Mouse (Mus musculus) midbrain, embryonic 16.5 days (tissue): ENCODE measurements around the gene Xndc1. TPM values are rescaled to one million over a fixed set of nuclear protein-coding genes. Genes with fewer than 3 reads are reported as not detected.
"Not testable (repeated sequence)": the region's sequence is repeated elsewhere in the genome, so short reads cannot be mapped to it uniquely, and the experiment has no call there.

Source experiments
- ATAC-seq: fragments of 200-750 bp; cut with Nextera tagmentation; 2 replicates; pipeline ENCODE4 v1.8.0; 2017; ENCODE audit warnings: moderate TSS enrichment
- H3K27ac ChIP-seq: fragments of 300-500 bp; sonication (generic); 2 replicates; pipeline ENCODE4 v1.5.1; 2014; ENCODE audit warnings: mild to moderate bottlenecking, low read length, mixed read lengths
- H3K27me3 ChIP-seq: fragments of 300-500 bp; sonication (generic); 2 replicates; pipeline ENCODE4 v1.6.1; 2014; ENCODE audit warnings: low read depth, low read length, mixed read lengths; ENCODE audit not compliant: control insufficient read depth, insufficient read depth
- H3K36me3 ChIP-seq: fragments of 300-500 bp; sonication (generic); 2 replicates; pipeline ENCODE4 v1.6.1; 2014; ENCODE audit warnings: mild to moderate bottlenecking, low read length, moderate library complexity, mixed read lengths; ENCODE audit not compliant: control insufficient read depth, insufficient read depth
- H3K4me1 ChIP-seq: fragments of 300-500 bp; sonication (generic); 2 replicates; pipeline ENCODE4 v1.6.1; 2014; ENCODE audit warnings: mild to moderate bottlenecking, low read length, mixed read lengths; ENCODE audit not compliant: control insufficient read depth, insufficient read depth
- H3K4me2 ChIP-seq: fragments of 300-500 bp; sonication (generic); 2 replicates; pipeline ENCODE4 v1.6.1; 2014; ENCODE audit warnings: mild to moderate bottlenecking, low read length, mixed read lengths
- H3K4me3 ChIP-seq: fragments of 300-500 bp; sonication (generic); 2 replicates; pipeline ENCODE4 v1.5.1; 2014; ENCODE audit warnings: low read depth, mild to moderate bottlenecking, low read length, moderate library complexity, mixed read lengths
- H3K9ac ChIP-seq: fragments of 300-500 bp; sonication (generic); 2 replicates; pipeline ENCODE4 v1.6.1; 2014; ENCODE audit warnings: low read depth, low read length, mixed read lengths
- H3K9me3 ChIP-seq: fragments of 300-500 bp; sonication (generic); replicated peaks from 2 replicates; pipeline ENCODE4 v1.6.1; 2014; ENCODE audit warnings: mild to moderate bottlenecking, low read length, mixed read lengths; ENCODE audit not compliant: control insufficient read depth, poor library complexity, severe bottlenecking
- WGBS: fragments of 180-500 bp; shearing (Covaris S2); extraction: QIAGEN DNeasy Blood & Tissue Kit; methylation state at CpG from one replicate; pipeline ENCODE4 v1.1.7; 2014; 5-methylcytosine and 5-hydroxymethylcytosine counted together
- polyA plus RNA-seq: library from polyadenylated mRNA; unstranded; fragments of >200 nt; fragmentation: Nextera tagmentation; extraction: Ambion mirVana; gene quantifications from 2 replicates; pipeline ENCODE4 v1.2.1, GENCODE M21; 2015

Xndc1 gene
- polyA plus RNA-seq, result 28.7 and 31.5 TPM in 2 replicates

DNA sequence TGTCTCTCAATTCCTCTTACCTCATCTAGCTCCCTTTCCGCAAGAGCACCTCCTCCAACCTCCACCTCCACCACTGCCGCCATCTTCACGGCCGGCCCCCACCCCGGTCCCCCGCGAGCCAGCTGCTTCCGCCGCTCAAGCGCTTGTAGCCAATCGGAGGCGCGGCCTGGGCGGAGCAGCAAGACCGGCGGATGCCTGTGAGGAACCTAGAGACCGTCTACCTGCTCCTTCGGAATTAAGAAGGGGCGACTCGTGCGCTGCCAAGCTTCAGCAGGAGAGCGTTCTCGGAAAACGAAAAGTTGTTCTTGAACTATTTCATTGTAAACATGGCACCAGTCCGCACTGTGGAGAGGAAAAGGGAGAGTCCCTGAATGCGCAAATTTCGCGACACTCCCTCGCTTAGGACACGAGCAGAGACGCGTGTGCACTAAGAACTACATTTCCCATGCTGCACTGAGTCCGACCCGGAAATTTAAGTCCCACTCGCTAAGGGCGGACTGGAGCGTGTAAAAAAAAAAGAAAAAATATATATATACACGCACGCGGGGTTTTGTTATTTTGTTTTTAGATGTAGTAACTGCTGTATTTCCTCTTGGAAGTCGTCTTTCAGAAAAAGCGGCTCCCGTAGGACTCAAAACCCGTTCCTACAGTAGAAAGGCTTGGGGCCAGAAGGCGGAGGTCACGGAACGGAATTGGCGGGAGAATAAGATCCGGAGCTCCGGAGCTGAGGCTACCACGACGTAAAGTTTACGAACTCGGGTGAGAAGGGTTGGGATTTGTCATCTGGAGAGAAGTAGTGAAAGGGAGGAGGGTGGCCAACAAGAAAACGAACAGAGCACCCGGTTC lies at the start of gene Xndc1, which contains the start of the genes Rnf121 and Xntrpc:
Xndc1 (plus strand) TSS at position 466 of the 846 bp plus-strand sequence.
Rnf121 (minus strand) TSS at position 424 of the 846 bp plus-strand sequence.
Xntrpc (plus strand) TSS at position 668 of the 846 bp plus-strand sequence.
- peak; percentile 100 for ATAC-seq
- peak within 1 kb of the TSS; percentile 87 for H3K4me3 ChIP-seq
- no peaks in the 10 kb centered on the region for H3K9me3 ChIP-seq
- peaks cover 31% of the 10 kb centered on the region for H3K4me1 ChIP-seq
- peak within 1 kb of the TSS; percentile 87 for H3K4me2 ChIP-seq
- H3K9ac ChIP-seq, result peak within 1 kb of the TSS; percentile 81
- no peaks in the 10 kb centered on the region for H3K36me3 ChIP-seq
- peak within 1 kb of the TSS; percentile 86 for H3K27ac ChIP-seq
- under 1% methylated on average over 56 of the region's 56 CpGs for WGBS
- no peaks in the 10 kb centered on the region for H3K27me3 ChIP-seq

GRCm38 (mm10) chr7:102016936-102017335 lies 48.4 kb upstream of the Xndc1 start:
- WGBS, result 90% methylated on average over 4 of the region's 4 CpGs
- Histone ChIP-seq H3K9me3 (no peaks in the 10 kb centered on the region), H3K9ac (no peak overlapping the region), H3K36me3 (peaks cover 55% of the 10 kb centered on the region), H3K4me2 (no peak overlapping the region), H3K4me3 (no peak overlapping the region), H3K27ac (no peak overlapping the region), H3K27me3 (no peaks in the 10 kb centered on the region), H3K4me1 (no peaks in the 10 kb centered on the region)
- no peak for ATAC-seq

DNA sequence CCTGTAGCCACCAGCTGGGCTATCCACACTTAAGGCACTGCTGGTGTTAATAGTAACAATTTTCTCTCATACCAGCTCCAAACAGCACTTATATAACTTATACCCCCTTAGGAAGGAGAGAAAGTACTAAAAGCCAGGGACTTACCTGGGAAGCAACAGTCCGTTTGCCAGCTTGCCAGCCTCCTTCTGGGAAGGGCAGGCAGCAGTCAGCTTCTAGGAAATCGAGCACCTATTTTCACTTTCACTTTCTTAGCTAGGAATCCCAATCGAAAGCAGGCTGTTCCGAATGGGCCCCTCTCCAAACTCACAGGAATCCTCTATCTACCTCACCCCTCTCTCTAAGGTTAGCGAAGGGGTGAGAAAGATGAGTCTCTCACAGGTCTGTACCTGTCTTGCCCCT lies 47.9 kb upstream of the Xndc1 start:
- H3K9ac ChIP-seq, result no peak overlapping the region
- no peaks in the 10 kb centered on the region for H3K4me1 ChIP-seq
- no peaks in the 10 kb centered on the region for H3K27me3 ChIP-seq
- H3K36me3 ChIP-seq, result peaks cover 55% of the 10 kb centered on the region
- no peak overlapping the region for H3K27ac ChIP-seq
- WGBS, result 92% methylated on average over 5 of the region's 5 CpGs
- H3K4me2 ChIP-seq, result no peak overlapping the region
- H3K4me3 ChIP-seq, result no peak overlapping the region
- H3K9me3 ChIP-seq, result no peaks in the 10 kb centered on the region
- ATAC-seq, result no peak

- no peak for ATAC-seq
- Histone ChIP-seq H3K36me3 (peaks cover 56% of the 10 kb centered on the region), H3K27me3 (no peaks in the 10 kb centered on the region), H3K4me2 (no peak overlapping the region), H3K9me3 (no peaks in the 10 kb centered on the region), H3K27ac (no peak overlapping the region), H3K4me3 (no peak overlapping the region), H3K9ac (no peak overlapping the region), H3K4me1 (no peaks in the 10 kb centered on the region)
- 88% methylated on average over 7 of the region's 7 CpGs for WGBS
Observed at GRCm38 (mm10) chr7:102018034-102018433, 47.3 kb upstream of the Xndc1 start.

GRCm38 (mm10) chr7:102018590-102018989 lies 46.7 kb upstream of the Xndc1 start, which contains the start of gene Il18bp:
TSS of gene Il18bp (minus strand) at chr7:102018690.
- WGBS, result 96% methylated on average over 3 of the region's 3 CpGs
- H3K4me3 ChIP-seq, result no peak within 1 kb of the TSS
- no peaks in the 10 kb centered on the region for H3K4me1 ChIP-seq
- no peak for ATAC-seq
- H3K9ac ChIP-seq, result no peak within 1 kb of the TSS
- H3K27me3 ChIP-seq, result no peaks in the 10 kb centered on the region
- H3K36me3 ChIP-seq, result peaks cover 55% of the 10 kb centered on the region
- no peak within 1 kb of the TSS for H3K4me2 ChIP-seq
- no peaks in the 10 kb centered on the region for H3K9me3 ChIP-seq
- no peak within 1 kb of the TSS for H3K27ac ChIP-seq

GRCm38 (mm10) chr7:102019362-102019761 lies 45.9 kb upstream of the Xndc1 start:
- peaks cover 52% of the 10 kb centered on the region for H3K36me3 ChIP-seq
- no peaks in the 10 kb centered on the region for H3K27me3 ChIP-seq
- H3K9me3 ChIP-seq, result no peaks in the 10 kb centered on the region
- H3K4me1 ChIP-seq, result no peaks in the 10 kb centered on the region
- H3K9ac ChIP-seq, result no peak overlapping the region
- H3K27ac ChIP-seq, result no peak overlapping the region
- no peak overlapping the region for H3K4me2 ChIP-seq
- no peak for ATAC-seq
- no peak overlapping the region for H3K4me3 ChIP-seq
- 72% methylated on average over 3 of the region's 3 CpGs for WGBS

DNA sequence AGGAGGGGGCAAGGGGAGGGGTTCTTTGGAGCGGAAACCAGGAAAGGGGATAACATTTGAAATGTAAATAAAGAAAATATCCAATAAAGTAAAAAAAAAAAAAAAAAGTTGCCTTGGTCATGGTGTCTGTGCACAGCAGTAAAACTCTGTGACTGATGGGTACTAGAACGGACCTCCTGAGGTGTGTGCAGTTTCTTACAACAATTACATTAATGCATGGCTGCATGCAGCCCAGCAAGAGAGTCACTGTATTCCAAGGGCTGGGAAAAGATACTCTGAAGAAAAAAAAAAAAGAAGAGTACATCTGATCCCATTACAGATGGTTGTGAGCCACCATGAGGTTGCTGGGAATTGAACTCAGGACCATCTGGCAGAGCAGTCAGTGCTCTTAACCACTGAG lies 44.4 kb upstream of the Xndc1 start:
- not testable (repeated sequence) for ATAC-seq, H3K9ac ChIP-seq, H3K4me3 ChIP-seq, H3K4me2 ChIP-seq, H3K9me3 ChIP-seq, H3K27ac ChIP-seq, H3K4me1 ChIP-seq, H3K27me3 ChIP-seq
- WGBS, result 100% methylated on average over 2 of the region's 2 CpGs
- peaks cover 41% of the 10 kb centered on the region for H3K36me3 ChIP-seq

- 94% methylated on average over 9 of the region's 9 CpGs for WGBS
Observed at GRCm38 (mm10) chr7:102023821-102024220, 41.5 kb upstream of the Xndc1 start.

More at GRCm38 (mm10) chr7:102023821-102024220, 41.5 kb upstream of the Xndc1 start:
- Histone ChIP-seq H3K27me3 (no peaks in the 10 kb centered on the region), H3K36me3 (peaks cover 26% of the 10 kb centered on the region), H3K4me1 (no peaks in the 10 kb centered on the region), H3K9ac (no peak overlapping the region), H3K4me3 (no peak overlapping the region), H3K27ac (no peak overlapping the region), H3K9me3 (no peaks in the 10 kb centered on the region), H3K4me2 (no peak overlapping the region)
- ATAC-seq, result no peak
